Mouse (Mus musculus) layer of hippocampus, adult 8-10 months (tissue): ENCODE measurements around the gene Stk16. TPM values are rescaled to one million over a fixed set of nuclear protein-coding genes. Genes with fewer than 3 reads are reported as not detected.

Experiments used
- DNase-seq, 2 experiments: peaks; one replicate each; pipeline ENCODE4 v3.0.0; 2022; ENCODE audit warnings: low spot score in 2 of 2
- total RNA-seq, 4 experiments: library from RNA; stranded (reverse); gene quantifications; 2 replicates each; pipeline ENCODE4 v1.2.4; 2022

The Stk16 gene
- 10 to 100 TPM; 78.7 to 88.5 (median 84.5) TPM for total RNA-seq

DNA sequence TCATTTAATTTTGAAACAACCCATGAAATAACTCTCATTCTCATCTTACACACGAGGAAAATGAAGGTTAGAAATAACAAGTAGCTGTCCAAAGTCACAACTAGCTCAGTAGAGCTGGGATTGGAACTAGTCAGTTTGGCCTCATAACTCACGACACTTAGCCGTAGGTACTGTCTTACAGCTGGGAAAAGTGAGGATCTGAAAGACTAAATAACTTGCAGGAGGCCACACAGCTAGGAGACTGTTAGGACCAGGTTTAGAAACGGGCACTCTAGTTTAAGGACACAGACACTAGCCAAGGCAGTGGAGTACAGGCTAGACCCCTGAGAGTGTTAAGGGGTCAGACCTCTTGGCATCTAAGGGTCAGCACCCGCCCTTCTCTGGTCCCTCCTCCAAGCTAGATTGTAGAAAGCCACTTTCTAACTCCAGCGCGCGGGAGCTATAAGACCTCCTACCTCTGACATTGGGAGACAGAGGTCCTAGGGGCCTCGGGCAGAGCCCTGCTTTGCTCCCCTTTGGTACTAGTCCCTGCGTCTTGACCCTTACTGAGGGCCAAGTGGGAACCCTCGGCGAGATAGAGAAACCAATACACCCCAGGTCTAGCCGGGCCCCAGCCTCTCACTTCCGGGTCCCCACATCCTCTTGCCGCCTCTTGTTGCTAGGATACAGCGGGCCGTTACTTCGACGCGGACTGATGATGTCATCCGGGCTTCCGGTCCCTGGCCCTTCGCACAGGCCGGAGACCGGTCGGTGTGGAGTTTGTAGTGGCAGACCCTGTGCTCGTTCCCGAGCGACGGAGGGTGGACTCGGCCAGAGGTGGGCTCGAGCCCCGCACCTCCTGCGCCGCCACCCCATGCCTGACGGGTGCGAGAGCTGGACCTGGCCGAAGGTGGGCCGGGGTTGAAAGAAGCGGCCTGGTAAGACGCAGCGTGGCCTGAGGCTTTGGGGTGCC, at the start of gene Stk16, which contains the start of gene Glb1l:
TSS of gene Stk16 (plus strand) at position 703 of the 952 bp plus-strand sequence.
TSS of gene Glb1l (minus strand) at position 678 of the 952 bp plus-strand sequence.
- peak; percentile 95 to 96 for DNase-seq

DNA sequence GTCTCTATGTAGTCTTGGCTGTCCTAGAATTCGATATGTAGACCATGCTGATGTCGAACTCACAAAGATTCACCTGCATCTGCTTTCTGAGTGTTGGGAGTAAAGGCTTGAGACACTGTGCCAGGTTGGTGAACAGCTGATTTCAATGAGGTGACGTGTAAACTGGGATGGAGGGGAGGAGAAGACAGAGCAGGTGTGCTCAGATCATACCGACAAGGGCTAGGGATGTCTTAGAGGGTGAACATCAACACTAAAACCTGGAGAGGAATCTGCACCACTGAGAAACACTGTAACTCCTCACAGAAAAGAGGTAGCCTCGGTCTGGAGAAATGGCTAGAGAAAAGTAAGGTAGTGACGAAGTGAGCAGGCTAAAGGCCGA, 42.6 kb upstream of the Stk16 start:
- DNase-seq = no peak

DNA sequence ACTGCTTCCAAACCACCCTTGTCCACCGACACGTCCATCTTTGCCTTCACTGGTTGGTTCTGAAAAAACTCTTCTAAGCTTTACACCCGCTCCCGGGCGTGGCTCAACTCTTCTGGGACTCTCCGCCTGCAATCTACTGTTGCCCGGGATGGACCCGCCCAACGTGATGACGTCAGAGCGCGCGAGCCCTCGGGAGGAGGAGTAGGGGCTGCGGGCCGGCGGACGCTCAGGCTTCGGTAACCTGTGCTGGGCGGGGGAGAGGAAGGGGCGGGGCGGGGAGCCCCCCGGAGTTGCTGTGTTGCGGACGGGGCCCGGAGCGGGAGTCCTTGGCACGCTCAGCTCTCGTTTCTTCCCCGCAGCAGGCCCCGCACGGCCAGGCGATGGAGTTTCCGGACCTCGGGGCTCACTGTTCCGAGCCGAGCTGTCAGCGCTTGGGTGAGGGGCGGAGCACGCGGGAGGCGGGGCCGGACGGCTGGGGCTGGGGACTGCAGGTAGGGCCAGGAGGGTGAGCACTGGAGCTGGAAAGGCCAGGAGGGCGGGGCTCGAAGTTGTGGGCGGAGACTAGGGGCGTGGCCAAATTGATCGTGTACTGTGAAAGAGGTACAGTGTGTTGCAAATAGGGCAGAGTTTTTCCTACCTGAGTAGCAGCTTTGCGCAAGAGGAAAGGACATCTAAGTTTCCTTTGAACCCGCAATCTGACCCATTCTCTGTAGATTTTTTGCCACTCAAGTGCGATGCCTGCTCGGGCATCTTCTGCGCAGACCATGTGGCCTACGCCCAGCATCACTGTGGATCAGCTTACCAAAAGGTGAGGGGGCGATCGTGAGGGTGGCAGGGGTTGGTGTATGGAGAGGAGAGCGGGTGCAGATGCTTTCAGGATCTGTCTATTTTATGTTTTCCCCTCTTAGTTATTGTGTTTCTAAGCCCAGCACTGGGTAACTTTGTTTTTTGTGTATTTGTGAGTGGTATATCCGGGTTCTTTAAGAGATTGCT, 41.9 kb upstream of the Stk16 start, which contains the start of gene Zfand2b:
TSS of gene Zfand2b (plus strand) at position 175 of the 993 bp plus-strand sequence.
- peak; percentile 92 for DNase-seq

DNA sequence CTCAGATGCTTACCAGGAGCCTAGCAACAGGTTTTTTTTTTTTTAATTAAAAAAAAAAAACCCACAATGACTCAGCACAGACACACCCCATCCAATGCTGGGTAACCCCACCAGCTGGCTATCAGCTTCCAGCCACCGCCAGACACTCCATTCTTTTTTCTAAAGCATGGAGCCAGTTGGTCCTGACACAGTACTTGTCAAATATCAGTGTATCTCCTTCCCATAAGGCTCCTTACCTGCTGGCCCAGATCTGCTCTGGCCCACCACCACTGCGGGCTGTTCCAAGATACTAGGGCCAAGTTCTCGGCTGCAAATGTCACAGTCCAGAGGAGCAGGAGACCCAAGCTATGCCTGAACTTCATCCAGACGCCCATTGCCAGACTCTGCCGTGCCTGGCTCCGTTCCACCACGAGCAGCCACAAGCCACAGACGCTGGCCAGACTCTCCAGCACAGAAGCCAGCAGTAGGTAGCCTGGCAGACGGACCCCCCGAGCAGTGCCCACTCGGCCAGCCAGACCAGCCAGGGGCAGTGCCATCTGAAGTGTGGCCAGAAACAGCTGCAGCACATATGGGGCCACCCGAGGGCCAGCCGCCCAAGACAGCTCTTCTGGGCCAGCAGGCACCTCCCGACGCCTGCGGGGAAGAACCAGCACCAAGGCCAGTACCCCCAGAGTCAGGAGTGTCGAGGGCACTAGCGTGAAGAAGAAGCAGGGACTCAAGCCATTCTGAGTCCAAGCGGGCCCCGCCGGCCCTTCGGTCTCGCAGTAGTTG, 31.1 kb upstream of the Stk16 start:
- peak in 1 of 2 experiments; percentile 53 for DNase-seq

DNA sequence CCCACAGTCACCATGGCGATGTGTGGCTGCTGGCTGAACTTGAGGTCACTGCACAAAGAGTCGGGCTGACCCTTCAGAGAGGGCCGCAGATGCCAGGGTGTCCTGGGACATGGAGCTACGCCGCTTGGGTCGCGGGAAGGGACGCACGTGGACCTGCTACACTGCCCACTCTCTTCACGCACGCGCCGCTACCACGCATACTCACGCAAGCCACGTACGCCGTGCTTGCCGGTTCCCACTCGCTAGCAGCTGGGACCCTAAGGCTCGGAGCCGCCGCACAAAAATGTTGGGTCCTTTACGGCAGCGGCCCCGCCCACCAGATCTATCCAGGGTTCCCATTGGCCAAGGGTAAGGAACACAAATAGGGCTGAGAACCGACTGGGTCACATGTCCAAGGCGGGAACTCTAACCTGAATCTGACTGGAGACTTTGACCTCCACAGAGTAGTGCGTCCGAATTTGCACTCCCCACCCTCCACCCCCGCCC, 30.5 kb upstream of the Stk16 start, which contains the start of gene Abcb6:
TSS of gene Abcb6 (minus strand) at position 288 of the 486 bp plus-strand sequence.
- DNase-seq = peak; percentile 92 to 95

DNA sequence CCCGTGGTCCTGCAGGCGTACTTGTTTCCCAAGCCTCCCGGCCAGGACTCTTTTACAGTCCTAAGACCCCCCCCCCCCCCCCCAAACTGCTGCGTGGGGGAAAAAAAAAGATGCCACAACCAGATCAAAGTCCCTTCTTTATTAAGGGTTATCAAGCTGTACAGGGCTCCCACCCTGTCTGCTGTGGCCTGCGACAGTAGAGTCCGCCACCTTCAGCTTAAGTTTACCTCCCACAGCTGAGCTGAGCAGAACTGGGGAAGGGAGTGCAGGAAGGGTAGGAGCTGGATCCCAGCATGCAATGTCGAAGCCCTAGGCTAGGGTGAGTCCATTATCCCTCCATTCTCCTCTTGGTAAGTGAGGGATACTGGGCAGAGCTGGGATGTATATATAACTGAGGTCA, 29.9 kb upstream of the Stk16 start:
- no peak for DNase-seq

DNA sequence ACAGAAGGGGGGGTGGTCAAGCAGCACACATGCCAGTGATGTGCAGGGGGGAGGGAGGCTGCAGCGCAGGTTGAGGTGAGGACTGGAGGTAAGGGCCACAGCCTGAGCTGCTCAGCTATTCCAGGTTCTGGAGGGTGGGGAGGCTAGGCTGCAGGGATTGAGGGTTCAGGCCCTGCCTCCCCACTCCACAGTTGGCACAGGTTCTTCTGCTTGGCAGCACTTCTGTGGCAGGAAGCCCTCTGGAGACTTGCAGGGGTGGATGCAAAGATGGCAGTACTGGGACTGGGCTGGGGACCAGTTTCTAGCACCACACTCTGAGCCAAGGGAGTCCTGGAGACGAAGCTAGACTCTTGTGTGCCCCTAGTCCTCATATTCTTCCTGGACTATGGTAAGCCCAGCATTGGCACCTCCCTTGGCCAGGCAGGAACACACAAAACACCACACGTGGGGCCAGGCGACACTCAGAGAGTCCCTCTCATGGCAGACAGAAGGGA, 29.2 kb upstream of the Stk16 start:
- DNase-seq = no peak

DNA sequence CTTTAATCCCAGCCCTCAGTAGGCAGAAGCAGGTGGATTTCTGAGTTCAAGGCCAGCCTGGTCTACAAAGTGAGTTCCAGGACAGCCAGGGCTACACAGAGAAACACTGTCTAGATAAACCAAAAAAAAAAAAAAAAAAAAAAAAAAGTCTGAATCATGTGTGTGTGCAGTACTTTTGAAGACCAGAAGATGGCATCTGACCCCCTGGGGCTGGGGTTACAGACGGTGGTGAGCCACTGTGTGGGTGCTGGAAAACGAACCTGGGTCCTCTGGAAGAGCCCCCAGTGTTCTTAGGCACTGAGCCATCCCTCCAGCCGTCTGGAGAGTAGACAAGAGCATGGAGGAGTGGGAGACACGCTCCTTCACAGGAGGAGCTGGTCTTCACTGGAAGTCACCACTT, 28.5 kb upstream of the Stk16 start:
- no peak for DNase-seq

DNA sequence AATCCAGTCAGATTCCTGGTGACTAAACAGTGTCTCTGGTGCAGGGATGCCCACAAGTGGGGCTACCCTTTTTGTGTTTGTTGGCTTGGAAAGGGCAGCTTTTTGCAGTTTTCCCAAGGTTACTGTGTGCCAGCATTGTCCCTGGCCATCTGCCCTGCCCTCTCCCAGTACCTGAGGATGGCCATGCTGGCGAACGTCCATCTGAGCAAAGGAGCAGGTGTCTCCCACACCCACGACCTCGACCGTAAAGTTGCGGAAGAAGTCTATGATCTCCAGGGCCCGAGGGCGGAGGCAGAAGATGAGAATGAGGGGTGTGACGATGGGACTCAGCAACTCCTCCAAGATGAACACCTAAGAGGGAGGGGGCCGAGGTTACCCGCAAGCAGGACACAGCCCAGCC, 25.1 kb upstream of the Stk16 start:
- no peak for DNase-seq

DNA sequence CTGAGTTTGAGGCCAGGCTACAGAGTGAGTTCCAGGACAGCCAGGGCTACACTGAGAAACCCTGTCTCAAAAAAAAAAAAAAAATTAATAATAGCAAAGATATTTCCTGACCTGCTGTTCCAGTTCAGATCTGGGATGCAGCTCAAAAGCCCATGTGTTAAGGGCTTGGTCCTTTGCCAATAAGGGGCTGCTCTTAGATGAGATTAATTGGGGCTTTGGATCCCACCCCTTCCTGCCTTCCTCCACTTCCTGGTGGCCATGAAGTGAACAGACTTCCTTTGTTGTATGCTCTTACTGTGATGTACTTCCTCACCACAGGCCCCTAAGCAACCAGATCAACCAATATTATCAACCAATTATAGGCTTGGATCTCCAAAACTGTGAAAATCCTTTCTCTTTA, 23.5 kb upstream of the Stk16 start:
- DNase-seq = no peak

DNA sequence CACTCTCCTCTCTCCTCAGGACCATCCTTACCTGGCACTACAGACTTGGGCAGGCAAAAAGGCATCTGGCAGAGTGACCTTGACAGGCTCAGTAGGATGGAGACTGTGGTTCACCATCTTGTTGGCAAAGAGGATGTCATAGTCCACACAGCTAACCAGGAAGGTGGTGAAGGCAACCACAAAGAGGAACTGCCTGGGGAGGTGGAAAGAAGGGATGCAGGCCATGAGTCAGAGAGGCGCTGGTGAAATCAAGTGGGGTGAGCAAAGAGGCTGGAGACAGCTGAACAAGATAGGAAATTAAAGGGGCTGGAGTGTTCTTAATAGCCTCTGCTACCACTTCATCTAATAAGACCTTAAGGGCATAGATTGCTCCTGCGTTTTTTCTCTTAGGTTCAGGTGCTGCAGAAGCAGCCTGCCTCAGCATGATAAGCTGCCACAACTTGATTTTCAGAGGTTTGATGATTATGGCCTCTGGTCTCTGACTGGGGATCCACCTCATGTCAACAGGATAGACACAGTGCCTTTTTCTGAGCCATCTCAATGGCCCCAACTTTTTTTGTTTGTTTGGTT, 22.6 kb upstream of the Stk16 start:
- DNase-seq = no peak

DNA sequence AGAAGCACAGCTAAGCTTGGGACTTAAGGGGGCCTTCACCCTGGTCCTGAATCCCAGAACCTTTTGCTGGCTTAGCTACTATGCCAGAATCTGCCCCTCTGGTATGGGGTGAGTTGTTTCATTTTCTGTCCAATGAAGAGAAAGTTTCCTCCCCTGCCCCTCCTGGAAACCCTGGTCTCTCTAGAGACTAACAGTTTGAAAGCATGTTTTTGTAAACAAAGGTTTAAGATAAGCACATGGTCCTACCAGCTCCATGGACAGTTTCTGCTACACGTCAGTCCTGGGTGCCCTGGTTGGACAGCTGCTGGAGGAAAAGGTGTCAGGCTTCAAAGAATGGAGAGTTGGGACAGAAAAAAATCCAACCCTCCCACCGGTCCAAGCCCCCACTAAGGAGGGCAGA, 20.1 kb upstream of the Stk16 start:
- no peak for DNase-seq

DNA sequence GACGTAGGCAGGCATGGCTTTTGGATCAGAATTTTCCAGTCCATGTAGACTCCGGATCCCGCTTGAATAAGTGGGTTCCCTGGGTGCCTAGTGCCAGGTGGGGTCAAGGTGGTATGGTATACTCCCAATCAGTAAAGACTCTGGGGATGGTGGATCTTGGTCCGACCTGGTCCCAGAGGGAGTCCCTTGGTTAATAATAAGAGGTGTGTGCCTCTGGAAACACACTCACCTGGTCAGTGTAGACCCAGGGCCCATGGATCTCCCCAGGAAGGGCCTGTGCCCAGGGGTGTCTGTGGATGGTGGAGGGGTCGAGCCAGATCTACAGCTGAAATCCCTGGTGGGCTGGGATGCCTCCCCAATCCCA, 19.4 kb upstream of the Stk16 start:
- DNase-seq = peak in 1 of 2 experiments; percentile 15

DNA sequence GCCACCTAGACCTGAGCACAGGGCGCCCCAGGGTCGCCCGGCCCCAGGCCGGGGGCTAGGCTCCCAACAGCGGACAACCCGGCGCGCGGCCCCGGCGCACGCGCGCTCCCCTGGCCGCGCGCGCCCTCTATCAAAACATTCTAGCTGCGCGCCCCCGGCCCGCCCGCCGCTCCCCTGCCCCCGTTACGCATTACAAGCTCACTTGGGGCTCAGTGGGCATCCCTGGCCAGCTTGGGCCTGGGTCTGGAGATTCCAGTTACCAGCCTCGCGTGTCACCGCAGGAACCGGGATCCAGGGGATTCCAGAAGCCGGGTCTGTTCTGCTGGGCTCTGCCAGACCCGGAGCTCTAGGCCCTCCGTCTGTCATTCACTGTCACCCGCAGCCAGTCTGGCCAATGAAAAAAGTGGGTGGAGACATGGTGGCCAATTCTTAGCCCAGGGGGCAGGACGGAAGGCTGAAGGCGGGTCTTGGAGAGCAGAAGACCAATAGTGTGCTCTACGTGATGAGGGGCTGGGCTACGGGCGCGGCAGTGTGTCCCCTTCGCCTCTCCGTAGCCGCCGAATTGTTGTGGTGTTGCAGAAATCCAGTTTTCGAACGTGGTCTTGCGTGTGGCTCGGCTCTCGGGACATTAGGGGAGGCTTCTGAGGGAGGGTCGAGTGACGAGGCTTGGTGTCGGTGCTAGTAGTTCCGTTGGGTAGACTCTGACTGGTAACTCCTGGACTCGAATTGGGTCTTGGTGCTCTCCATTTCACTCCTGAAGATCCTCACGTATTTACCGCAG, 18.8 kb upstream of the Stk16 start, which contains the start of the genes Ankzf1 and Atg9a:
TSS of gene Ankzf1 (plus strand) at position 530 of the 781 bp plus-strand sequence.
TSS of gene Atg9a (minus strand) at position 575 of the 781 bp plus-strand sequence.
- DNase-seq = peak; percentile 96 to 99

DNA sequence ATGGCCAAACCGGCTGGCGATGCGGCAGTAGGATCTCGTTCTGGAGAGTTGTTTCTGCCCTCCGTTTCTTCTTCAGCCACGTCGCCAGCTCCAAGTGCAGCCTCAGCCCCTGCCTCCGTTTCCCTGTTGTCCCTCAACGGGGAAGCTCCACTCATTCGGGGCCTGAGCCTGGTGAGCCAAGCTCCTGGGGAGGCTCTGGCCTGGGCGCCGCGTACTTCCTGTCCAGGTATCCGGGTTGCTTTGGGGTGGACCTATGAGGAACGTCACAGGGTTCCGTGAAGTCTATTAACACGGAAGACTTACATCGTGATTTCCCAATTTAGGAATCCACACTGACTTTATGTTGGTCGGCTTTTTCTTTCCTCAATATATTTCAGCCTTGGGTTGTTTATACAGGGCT, 18.2 kb upstream of the Stk16 start:
- peak in 1 of 2 experiments; percentile 16 for DNase-seq

DNA sequence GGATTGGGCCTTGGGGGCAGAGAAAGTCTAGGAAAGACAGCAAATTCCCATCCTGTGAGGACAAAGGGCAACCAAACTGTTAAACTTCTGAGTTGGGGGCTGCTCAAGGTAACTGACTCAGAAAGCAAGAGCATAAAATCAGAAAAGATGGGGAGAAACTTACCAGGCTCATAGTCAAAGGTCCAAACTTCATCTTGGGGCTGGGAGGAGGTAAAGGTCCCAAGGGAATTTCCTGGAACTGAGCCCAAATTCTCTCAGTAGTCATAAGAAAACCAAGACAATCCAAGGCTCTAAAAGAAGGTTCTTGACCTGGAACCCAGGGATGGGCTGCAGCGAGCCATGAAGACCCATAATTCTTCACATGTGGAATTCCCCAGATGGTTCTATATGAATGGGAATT, 9.4 kb upstream of the Stk16 start:
- no peak for DNase-seq

DNA sequence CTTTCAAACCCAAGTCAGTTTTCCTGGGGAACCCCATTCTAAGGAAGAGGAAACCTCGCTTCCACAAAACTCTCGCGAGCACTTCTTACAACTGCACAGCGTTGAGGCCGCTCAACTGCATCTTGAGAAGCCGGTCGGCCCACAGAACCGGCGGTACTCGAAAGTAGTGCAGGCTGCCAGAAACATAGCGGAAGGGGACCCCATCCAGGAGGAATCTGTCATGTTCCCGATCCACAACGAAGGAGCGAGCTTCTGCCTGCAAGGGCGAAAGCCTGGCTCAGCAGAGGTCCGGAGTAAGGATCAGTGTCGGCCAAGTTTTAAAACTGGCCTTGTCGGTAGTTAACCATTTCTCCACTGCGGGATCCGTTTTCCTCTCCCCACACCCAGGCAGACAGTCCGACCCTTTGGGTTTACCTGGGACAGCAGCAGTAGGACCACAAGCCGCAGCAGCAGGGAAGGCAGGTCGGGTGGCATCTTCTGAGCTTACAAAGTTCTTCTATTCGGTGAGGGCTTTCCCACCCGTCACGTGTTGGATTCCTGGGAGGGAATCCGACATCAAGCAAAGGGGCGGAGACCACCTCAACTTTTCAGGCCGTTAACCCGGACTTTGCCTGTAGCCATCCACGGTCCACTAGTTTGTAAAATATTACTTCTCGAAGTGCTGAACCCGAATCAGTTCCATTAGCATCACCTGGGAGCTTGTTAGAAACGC, 1.5 kb upstream of the Stk16 start:
- DNase-seq = no peak

DNA sequence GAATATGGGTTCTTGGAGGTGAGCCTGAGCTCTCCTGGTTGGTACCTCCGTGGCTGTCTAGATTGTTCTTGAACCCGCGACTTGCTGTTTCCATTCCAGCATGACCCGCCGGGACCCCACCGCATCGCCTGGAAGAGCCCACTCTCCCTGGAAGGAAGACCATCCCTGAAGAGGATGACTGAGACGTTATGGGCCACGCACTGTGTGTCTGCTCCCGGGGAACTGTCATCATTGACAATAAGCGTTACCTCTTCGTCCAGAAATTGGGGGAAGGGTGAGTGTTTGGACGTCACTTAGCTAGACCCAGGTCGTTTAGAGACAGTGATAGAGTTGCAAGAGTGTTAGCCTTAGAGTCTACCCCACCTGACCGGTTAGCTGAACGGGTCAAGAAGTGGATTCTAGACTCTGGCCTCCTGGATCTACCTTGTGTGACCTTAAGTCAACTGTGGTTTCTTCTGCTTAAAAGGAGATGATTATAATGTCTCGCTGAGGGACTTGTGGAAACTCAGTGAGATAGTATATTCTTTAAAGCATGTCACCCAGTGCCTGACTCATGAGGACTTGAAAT, 587 bp downstream of the Stk16 start:
- DNase-seq = no peak
